Mouse (Mus musculus) thymus, postnatal 36 days (tissue): ENCODE results near the gene Vmn1r46.
"Not testable (repeated sequence)": the region's sequence is repeated elsewhere in the genome, so short reads cannot be mapped to it uniquely, and the experiment has no call there.

Experiments used
- DNase-seq, 2 experiments: peaks; one replicate each; pipeline ENCODE4 v3.0.0; 2022; ENCODE audit warnings: mixed read lengths in 2 of 2

Vmn1r46 gene

DNA sequence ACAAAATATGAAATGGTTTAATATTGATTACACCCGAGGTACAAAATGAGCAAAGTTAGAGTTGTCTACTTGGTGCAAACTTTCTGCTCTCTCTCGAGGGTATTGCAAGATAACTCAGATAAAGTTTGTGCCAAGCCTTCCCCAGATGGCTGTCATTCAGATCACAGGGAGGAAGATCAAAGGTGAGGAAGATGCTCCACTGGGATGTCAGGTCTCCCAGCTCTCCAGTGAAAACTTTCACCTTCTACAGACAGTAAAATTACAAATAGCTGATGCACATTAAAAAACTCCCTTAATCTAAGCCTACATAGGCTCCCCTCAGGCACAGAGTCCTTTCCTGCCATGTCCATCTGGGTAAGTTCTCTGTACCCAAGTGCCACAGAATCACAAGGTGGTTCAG lies at the start of gene Vmn1r46:
Gene Vmn1r46, plus strand, starts transcription at position 301 of the 400 bp plus-strand sequence.
- no peak for DNase-seq

DNA sequence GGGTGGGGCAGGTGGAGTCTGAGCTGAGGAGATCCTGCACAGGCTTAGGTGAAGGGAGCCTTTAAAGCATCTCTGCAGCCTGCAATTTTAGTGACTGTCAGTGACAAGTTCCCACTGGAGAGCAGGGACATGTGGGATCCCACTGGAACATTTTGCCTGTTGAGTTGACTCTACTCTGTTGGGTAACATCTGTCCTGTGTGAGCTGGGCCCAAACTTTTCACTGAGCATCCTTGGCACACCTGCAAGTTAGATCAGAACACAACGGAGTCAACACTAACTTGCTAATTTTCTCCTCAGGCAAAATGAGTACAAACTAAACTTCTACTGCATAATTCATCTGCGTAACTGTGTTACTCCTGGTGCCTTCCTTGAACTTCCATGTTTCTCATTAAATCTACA lies 28.6 kb upstream of the Vmn1r46 start, which contains the start of gene Vmn1r45:
Gene Vmn1r45, minus strand, starts transcription at position 101 of the 400 bp plus-strand sequence.
- not testable (repeated sequence) for DNase-seq

- DNase-seq, result no peak
Measured at GRCm38 (mm10) chr6:89940926-89941325, 28.2 kb upstream of the Vmn1r46 start.

DNA sequence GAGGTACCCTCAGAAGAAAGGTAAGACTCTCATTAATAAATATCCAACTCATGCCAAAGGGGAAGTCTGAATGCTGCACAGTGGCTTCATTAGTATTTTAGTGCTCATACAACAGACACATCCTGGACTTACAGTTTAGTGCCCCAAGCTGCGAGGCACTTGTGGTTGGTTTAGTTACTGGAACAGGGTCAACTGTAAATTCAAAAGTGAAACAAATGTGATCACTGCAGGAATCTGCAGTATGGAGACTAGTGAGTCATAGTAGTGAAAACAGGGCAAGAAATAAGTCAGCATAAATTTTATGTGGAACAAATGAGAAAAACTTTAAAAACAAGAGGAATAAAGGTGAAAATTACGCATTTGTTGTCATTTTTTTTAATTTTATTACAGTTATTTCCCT lies 15.6 kb upstream of the Vmn1r46 start:
- no peak for DNase-seq

DNA sequence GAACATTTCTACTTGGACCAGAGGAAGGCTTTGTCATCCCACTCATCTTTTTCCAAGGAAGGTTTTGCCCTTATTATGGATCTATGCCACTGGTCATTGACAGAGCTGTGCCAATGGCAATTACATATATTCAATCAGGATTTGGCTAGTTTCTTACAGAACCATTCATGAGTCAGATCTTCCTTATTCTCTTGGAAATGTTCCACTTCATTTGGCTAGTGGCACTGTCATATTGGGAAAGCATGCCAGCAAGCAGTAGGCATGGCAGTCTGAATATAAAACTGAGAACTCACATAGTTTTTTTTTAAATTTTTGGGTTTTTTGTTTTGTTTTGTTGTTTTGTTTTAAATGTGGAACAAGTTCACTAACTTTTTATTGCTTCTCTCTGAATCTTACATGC lies 2.8 kb upstream of the Vmn1r46 start:
- DNase-seq, result no peak

DNA sequence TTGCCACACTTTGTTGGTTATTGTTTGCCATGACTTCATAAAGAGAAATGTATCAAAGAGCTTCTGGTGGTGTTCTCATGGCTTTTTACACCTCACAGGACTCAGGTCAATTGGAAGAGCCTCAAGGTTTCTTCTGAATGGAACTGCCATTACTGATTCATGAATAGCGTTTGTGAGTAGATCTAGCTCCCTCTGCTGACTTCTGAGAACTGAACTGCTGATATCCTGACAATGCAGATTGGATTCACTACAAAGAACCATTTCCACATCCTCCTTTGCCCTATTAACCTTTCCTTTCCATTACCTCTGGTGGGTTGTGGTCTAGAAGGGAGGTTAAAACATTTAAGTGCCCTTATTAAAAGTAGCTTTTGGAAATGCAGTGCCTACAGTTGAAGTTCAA lies 16.9 kb downstream of the Vmn1r46 start:
- DNase-seq, result no peak

DNA sequence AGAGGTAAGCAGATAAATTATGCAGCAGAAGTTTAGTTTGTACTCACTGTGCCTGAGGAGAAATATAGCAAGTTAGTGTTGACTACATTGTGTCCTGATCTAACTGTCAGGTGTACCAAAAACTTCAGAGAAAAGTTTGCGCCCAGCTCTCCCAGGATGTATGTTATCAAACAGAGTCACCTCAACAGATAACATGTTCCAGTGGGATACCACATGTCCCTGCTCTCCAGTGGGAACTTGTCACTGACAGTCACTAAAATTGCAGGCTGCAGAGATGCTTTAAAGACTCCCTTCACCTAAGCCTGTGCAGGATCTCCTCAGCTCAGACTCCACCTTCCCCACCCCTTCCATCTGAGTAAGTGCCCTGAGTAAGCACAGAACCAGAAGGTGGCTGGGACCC lies 46.7 kb downstream of the Vmn1r46 start, which contains the start of gene Vmn1r47:
Gene Vmn1r47, plus strand, starts transcription at position 301 of the 400 bp plus-strand sequence.
- DNase-seq, result not testable (repeated sequence)
